Mouse (Mus musculus): ENCODE results near the gene Epb41l5.
A peak's percentile ranks its signal among the peaks of the same experiment; 100 is the strongest.

Epb41l5 gene

DNA sequence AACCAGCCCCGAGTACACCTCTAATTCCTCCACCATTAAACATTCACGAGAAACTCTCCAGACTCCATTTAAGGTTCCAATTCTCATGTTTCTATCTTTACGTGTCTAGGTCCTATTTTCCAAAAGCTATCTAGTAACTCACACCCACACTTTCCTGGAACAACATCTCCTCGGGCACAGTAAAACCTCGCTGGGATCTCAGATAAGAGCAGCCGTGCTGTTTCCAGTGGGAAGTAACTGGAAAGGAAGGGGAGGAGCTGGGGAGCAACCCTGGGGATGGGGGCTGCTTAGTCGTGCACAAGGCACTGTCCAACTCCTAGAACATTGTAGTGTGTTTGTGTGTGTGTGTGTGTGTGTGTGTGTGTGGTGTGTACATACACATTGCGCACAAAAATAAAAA lies 146.9 kb downstream of the Epb41l5 start:
- DNase-seq (ENCODE audit: low spot score in 2 of 2), result no peak

DNA sequence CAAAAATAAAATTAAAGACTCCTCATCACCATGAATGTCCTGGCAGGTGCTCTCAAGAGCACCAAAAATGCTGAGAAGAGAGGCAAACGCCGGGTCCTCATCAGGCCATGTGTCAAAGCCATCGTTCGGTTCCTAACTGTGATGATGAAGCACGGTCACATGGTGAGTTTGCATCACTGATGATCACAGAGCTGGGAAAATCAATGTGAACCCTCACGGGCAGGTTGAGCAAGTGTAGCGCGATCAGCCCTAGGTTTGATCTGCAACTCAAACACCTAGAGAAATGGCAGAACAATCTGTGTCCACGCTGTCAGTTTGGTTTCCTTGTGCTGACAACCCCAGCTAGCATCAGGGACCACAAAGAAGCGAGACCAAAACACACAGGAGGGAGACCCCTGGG lies 149.3 kb downstream of the Epb41l5 start:
- no peak for DNase-seq (ENCODE audit: low spot score in 2 of 2)

DNA sequence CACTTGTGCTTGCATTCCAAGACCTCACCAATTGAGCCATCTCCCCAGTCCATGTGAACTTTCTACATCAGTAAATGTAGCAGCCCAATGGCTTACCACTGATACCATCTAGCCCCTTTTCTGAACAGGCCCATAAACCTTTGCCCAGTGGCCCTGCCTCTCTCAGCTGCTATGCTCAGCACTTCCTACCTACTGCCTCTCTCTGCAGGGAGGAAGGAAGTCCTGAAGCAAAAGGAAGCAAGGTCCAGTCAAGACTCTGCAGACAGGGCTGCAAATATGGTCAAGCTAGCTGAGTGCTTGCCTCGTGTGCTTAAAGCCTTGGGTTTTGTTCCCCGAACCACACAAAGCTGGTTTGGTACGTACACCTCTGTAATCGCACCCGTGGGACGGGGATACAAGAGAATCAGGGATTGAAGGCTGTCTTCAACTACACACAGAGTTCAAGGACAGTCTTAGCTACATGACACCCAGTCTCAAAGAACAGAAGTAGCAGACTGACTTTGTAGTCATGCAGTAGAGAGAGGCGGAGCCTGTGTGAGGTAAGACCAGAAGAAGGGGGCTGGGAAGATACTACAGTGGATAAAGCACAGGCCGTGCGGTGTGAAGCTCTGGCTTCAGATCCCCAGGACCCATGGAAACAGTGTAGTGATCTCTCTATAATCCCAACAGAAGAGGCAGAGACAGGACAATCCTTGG lies 150.1 kb downstream of the Epb41l5 start:
- no peak for DNase-seq (ENCODE audit: low spot score in 2 of 2)

DNA sequence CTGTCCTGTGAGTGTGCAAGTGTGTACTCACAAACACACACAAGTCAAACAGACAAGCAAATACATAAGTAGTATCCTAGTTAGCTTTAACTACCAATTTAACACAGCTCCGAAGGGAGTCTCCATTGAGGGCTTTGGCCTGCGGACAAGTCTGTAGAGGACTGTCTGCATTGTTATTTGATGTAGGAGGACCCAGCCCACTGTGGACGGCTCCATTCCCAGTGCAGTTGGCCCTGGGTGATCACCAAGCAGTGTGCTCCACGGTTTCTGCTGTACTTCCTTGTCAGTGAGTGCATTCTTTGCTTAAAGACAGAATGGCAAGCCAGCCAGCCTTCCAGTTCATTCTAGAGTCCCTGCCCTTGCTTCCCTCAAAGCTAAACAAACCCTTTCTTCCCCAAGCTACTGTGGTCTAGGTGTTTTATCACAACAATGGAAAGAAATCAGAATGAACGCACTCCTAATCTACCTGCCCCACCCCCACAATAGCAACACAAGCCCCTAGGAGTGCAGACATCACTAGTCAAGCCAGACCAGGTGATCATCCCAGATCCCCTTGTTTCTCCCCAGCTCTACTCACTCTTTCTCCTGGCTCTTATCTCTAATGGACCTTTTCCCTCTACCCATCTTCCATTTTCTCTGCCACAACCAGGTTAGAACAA lies 151.3 kb downstream of the Epb41l5 start:
- no peak for DNase-seq (ENCODE audit: low spot score in 2 of 2)

DNA sequence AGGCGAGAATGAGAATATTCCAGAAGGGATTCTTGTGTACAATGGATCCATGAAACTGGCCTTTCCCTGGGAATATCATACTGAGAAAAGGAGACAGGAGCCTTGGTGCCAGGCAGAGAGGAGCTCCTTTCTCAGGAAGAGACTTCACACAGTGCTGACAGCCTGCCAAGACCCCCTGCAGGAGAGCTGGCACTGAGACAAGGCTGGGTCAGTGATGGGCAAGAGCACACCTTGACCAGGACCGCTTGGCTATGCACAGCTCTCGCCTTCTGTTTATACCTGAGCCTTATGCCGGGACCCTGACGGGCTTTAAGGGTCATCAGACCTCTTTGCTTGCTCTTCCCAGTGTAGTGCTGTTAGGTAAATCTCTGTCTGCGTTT lies 153.4 kb downstream of the Epb41l5 start:
- DNase-seq (ENCODE audit: low spot score in 2 of 2), result peak in 1 of 2 experiments; percentile 45

Data from cerebellum, postnatal 4 days (tissue).